Mouse (Mus musculus) forebrain, embryonic 16.5 days (tissue): Measurements from ENCODE around the gene Memo1. TPM values are rescaled to one million over a fixed set of nuclear protein-coding genes. Genes with fewer than 3 reads are reported as not detected.
A peak's percentile ranks its signal among the peaks of the same experiment; 100 is the strongest.
"Not testable (repeated sequence)": the region's sequence is repeated elsewhere in the genome, so short reads cannot be mapped to it uniquely, and the experiment has no call there.

Experiments used
- ATAC-seq: fragments of 200-750 bp; cut with Nextera tagmentation; 2 replicates; pipeline ENCODE4 v1.8.0; 2017; ENCODE audit warnings: mild to moderate bottlenecking, moderate library complexity
- H3K27ac ChIP-seq: fragments of 300-500 bp; sonication (generic); 2 replicates; pipeline ENCODE4 v1.5.1; 2014; ENCODE audit warnings: low read length, control low read depth
- H3K27me3 ChIP-seq: fragments of 300-500 bp; sonication (generic); replicated peaks from 2 replicates; pipeline ENCODE4 v1.6.1; 2014; ENCODE audit warnings: low read length; ENCODE audit not compliant: control insufficient read depth, insufficient read depth
- H3K36me3 ChIP-seq: fragments of 300-500 bp; sonication (generic); 2 replicates; pipeline ENCODE4 v1.6.1; 2014; ENCODE audit not compliant: control insufficient read depth, insufficient read depth
- H3K4me1 ChIP-seq: fragments of 300-500 bp; sonication (generic); replicated peaks from 2 replicates; pipeline ENCODE4 v1.6.1; 2014; ENCODE audit warnings: low read length; ENCODE audit not compliant: control insufficient read depth, insufficient read depth
- H3K4me2 ChIP-seq: fragments of 300-500 bp; sonication (generic); 2 replicates; pipeline ENCODE4 v1.6.1; 2014; ENCODE audit warnings: mild to moderate bottlenecking, low read length, control low read depth
- H3K4me3 ChIP-seq: fragments of 300-500 bp; sonication (generic); replicated peaks from 2 replicates; pipeline ENCODE4 v1.5.1; 2014; ENCODE audit warnings: mild to moderate bottlenecking, low read length, control low read depth
- H3K9ac ChIP-seq: fragments of 300-500 bp; sonication (generic); replicated peaks from 2 replicates; pipeline ENCODE4 v1.6.1; 2014; ENCODE audit warnings: low read depth, low read length, control low read depth
- H3K9me3 ChIP-seq: fragments of 300-500 bp; sonication (generic); 2 replicates; pipeline ENCODE4 v1.6.1; 2016; ENCODE audit warnings: low read length; ENCODE audit not compliant: control insufficient read depth
- WGBS: fragments of 180-500 bp; shearing (Covaris S2); extraction: QIAGEN DNeasy Blood & Tissue Kit; methylation state at CpG from one replicate; pipeline ENCODE4 v1.1.7; 2014; 5-methylcytosine and 5-hydroxymethylcytosine counted together
- polyA plus RNA-seq: library from polyadenylated mRNA; unstranded; fragments of >200 nt; fragmentation: Nextera tagmentation; extraction: Ambion mirVana; gene quantifications from 2 replicates; pipeline ENCODE4 v1.2.1, GENCODE M21; 2015

Memo1 gene
- 63.9 and 66.3 TPM in 2 replicates for polyA plus RNA-seq

DNA sequence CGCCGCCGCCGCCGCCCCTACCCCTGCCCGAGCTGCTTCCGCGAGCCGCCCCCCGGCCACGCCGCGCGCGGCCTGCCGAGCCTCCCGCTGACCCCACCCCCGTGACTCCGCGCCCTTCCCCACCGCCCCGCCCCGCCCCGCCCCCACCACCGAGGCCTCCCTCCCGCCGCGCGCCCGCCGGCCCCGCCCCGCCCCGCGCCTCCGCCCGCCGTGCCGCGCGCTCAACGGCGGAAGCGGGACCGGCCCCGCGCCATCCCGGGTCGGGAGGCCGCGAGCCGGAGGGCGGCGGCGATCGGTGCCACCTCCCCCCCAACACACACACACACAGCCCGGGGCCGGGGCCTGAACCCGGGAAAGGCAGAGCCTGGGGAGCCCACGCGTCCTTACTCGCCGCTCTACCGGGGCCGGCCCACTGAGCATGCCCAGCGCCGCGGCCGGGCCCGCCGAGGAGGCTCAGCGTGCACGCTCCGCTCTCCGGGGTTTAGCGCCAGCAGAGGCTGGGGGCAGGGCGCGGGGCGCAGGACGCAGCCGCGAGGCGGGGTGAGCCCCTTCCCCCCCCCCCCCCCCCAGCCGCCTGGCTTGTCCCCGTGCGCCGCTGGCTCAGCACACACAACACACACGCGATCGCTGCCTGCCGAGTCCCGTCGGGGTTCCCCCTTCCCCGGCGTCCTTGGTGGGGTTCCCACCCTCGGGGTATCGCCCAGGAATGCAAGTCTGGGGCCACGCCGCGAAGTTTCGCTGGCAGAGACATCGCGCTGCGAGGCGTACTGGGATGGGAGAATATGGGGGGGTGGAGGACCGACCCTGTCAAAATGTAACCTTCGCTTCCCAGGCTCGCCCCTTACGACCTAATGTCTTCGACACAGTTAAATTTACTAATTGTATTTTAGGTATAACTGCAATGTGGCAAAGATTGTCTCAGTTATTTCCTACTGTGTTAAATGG is at the start of gene Memo1:
TSS of gene Memo1 (minus strand) at position 496 of the 945 bp plus-strand sequence.
- WGBS = under 1% methylated on average over 33 of the region's 110 CpGs
- no peaks in the 10 kb centered on the region for H3K27me3 ChIP-seq
- H3K36me3 ChIP-seq = peaks cover 6% of the 10 kb centered on the region; the same call in 1 of the 2 replicates
- peak within 1 kb of the TSS; percentile 96 for H3K27ac ChIP-seq
- H3K9ac ChIP-seq = peak within 1 kb of the TSS; percentile 92
- H3K9me3 ChIP-seq = no peaks in the 10 kb centered on the region
- peak within 1 kb of the TSS; percentile 80 for H3K4me2 ChIP-seq
- H3K4me1 ChIP-seq = peaks cover 23% of the 10 kb centered on the region
- H3K4me3 ChIP-seq = peak within 1 kb of the TSS; percentile 95
- ATAC-seq = peak; percentile 94

GRCm38 (mm10) chr17:74341151-74341550 is 45.8 kb upstream of the Memo1 start:
- 50% methylated on average over 5 of the region's 5 CpGs for WGBS
- Histone ChIP-seq H3K4me1 (peaks cover 37% of the 10 kb centered on the region), H3K27ac (no peak overlapping the region), H3K9ac (peak overlapping the region; percentile 44), H3K4me2 (peak overlapping the region; percentile 80), H3K36me3 (peaks cover 2% of the 10 kb centered on the region; the same call in 1 of the 2 replicates), H3K9me3 (no peaks in the 10 kb centered on the region), H3K4me3 (peak overlapping the region; percentile 73), H3K27me3 (no peaks in the 10 kb centered on the region)
- ATAC-seq = no peak

- Histone ChIP-seq H3K4me1 (peaks cover 37% of the 10 kb centered on the region), H3K27me3 (no peaks in the 10 kb centered on the region), H3K36me3 (no peaks in the 10 kb centered on the region), H3K4me3 (peak within 1 kb of the TSS; percentile 73), H3K9me3 (no peaks in the 10 kb centered on the region), H3K9ac (peak within 1 kb of the TSS; percentile 98), H3K4me2 (peak within 1 kb of the TSS; percentile 82), H3K27ac (peak within 1 kb of the TSS; percentile 98)
- under 1% methylated on average over 70 of the region's 90 CpGs for WGBS
- peak; percentile 70 for ATAC-seq
Measured at GRCm38 (mm10) chr17:74338937-74339804, 43.9 kb upstream of the Memo1 start, which contains the start of gene Spast. TSS of gene Spast (plus strand) at chr17:74338987.

DNA sequence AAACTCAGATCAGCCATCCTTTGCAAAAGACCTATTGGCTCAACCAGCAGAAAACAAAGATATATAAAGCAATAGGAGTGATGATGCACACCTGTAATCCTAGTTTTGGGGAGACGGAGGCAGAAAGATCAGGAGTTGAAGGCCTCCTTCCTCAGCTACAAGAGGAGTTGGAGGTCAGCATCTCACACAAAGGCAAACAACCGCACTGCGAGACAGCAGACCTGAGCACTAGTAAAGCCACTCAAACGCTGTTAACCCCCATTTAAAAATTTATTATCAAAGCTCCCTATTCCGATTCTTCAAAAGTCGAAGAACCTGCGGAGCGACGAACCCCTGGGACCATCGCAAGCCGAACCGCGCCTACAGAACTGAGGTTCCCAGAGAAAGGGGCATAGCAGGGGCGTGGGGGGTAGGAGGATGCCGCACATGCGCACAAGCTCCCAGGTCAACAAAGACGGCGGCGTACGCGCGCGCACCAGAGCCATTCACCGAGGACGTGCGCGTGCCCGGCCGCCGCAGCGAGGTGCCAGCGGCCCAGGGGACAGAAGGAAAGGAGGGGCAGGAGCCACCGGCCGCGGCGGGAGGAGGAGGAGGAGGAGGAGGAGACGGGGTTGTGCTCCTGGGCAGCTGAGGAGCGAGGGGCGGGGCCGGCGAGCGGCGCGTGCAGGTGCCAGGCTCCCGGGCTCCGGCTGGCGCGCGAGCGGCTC is 43.1 kb upstream of the Memo1 start:
- H3K4me2 ChIP-seq = peak overlapping the region; percentile 82
- 0% methylated on average over 38 of the region's 50 CpGs for WGBS
- H3K9ac ChIP-seq = peak overlapping the region; percentile 98
- peak; percentile 90 for ATAC-seq
- H3K9me3 ChIP-seq = no peaks in the 10 kb centered on the region
- H3K4me1 ChIP-seq = peaks cover 37% of the 10 kb centered on the region
- no peaks in the 10 kb centered on the region for H3K27me3 ChIP-seq
- H3K36me3 ChIP-seq = no peaks in the 10 kb centered on the region
- H3K4me3 ChIP-seq = peak overlapping the region; percentile 73
- H3K27ac ChIP-seq = peak overlapping the region; percentile 98

GRCm38 (mm10) chr17:74331049-74331676 is 35.8 kb upstream of the Memo1 start:
- H3K4me2 ChIP-seq = no peak overlapping the region
- H3K4me3 ChIP-seq = no peak overlapping the region
- 82% methylated on average over 9 of the region's 9 CpGs for WGBS

DNA sequence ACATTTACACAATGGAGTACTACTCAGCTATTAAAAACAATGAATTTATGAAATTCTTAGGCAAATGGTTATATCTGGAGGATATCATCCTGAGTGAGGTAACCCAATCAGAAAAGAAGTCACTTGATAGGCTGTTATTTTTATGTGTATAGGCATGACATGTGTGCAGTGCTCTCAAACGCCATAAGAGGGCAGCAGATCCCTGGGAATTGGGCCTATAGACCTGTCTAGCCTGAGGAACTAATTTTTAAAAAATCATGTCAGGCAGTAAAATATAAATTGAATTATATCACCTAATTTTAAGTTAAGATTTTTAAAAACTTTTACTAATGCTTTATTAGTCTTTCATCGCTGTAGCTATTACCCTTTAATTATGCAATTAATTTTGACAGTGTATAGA is 32.8 kb upstream of the Memo1 start:
- not testable (repeated sequence) for H3K4me2 ChIP-seq, H3K9me3 ChIP-seq, H3K36me3 ChIP-seq, H3K4me1 ChIP-seq, ATAC-seq, H3K27ac ChIP-seq, H3K27me3 ChIP-seq, H3K9ac ChIP-seq, H3K4me3 ChIP-seq
- WGBS = 49% methylated on average over 2 of the region's 2 CpGs

More at GRCm38 (mm10) chr17:74331049-74331676, 35.8 kb upstream of the Memo1 start:
- H3K9ac ChIP-seq = no peak overlapping the region
- no peaks in the 10 kb centered on the region for H3K9me3 ChIP-seq
- H3K27me3 ChIP-seq = no peaks in the 10 kb centered on the region
- ATAC-seq = no peak
- no peak overlapping the region for H3K27ac ChIP-seq
- no peaks in the 10 kb centered on the region for H3K36me3 ChIP-seq
- H3K4me1 ChIP-seq = no peaks in the 10 kb centered on the region

GRCm38 (mm10) chr17:74327195-74327594 is 31.9 kb upstream of the Memo1 start:
- ATAC-seq, H3K4me3 ChIP-seq, H3K27me3 ChIP-seq, H3K36me3 ChIP-seq, H3K9me3 ChIP-seq, H3K4me2 ChIP-seq, H3K9ac ChIP-seq, H3K27ac ChIP-seq, H3K4me1 ChIP-seq: not testable (repeated sequence)
- WGBS = 87% methylated on average over 7 of the region's 7 CpGs

GRCm38 (mm10) chr17:74323844-74324243 is 28.5 kb upstream of the Memo1 start, which contains the start of gene Dpy30:
TSS of gene Dpy30 (minus strand) at chr17:74323944.
- Histone ChIP-seq H3K4me3 (no peak within 1 kb of the TSS), H3K4me2 (no peak within 1 kb of the TSS), H3K27ac (no peak within 1 kb of the TSS), H3K4me1 (no peaks in the 10 kb centered on the region), H3K9ac (no peak within 1 kb of the TSS), H3K27me3 (no peaks in the 10 kb centered on the region), H3K9me3 (no peaks in the 10 kb centered on the region), H3K36me3 (no peaks in the 10 kb centered on the region)
- WGBS = 83% methylated on average over 2 of the region's 2 CpGs
- no peak for ATAC-seq
